8 mouse cellular contexts compared by ENCODE assay signal in the genomic region with DNA sequence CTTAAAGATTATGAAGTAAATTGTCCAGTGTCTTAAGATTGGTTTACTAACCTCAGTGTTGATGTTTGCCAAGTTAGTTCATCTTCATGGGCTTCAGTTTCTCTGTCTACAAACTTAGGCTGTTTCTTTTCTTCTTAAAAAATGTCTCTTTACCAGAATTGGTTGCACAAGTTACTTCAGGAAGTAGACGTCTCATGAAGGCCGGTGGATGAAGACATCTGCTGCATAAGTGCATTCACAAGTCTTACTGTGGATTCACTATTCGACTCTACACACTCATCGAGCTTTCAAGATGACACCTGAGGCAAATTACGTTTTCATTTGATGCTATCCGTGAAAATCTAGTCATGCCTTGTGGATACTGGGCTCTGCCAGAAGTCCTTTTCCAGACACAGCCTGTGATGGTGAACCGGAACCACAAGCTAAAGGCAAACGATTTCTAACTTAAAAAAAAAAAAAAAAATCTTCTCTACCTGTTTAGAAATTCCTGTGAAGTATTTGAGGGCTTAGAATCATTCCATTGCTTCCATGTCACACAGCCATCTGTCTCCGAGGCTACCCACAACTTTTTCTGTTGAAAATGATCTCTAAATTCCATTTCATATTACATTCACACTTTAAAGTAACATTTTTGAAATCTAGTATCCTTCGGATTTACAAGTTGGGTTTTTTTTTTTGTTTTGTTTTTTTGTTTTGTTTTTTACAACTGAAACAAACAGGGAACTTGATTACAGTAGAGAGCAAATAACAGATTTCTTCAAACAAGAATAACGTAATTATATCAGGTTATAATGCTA. TPM values are rescaled to one million over a fixed set of nuclear protein-coding genes. Genes with fewer than 3 reads are reported as not detected.
A peak's percentile ranks its signal among the peaks of the same experiment; 100 is the strongest.
DNase-seq lines count a peak whose midpoint lies in the region; ATAC-seq and TF ChIP-seq lines count a peak whose summit lies in the region.

No protein-coding gene starts in this region.

- H3K4me1 ChIP-seq in forebrain, embryonic 11.5 days (replicated peaks; ENCODE audit: control insufficient read depth, insufficient read depth, low read length) = no peaks in the 10 kb centered on the region
- H3K4me1 ChIP-seq in forebrain, embryonic 13.5 days = peaks cover 9% of the 10 kb centered on the region
- H3K4me1 ChIP-seq in lung, embryonic 14.5 days (ENCODE audit: insufficient read depth) = no peaks in the 10 kb centered on the region
- no peaks in the 10 kb centered on the region for H3K4me1 ChIP-seq in intestine, postnatal 0 days (replicated peaks; ENCODE audit: control insufficient read depth, insufficient read depth, low read length)
- H3K4me1 ChIP-seq in neural tube, embryonic 13.5 days (replicated peaks) = peaks cover 13% of the 10 kb centered on the region

- H3K9ac ChIP-seq in forebrain, embryonic 11.5 days (ENCODE audit: low read length) = no peak overlapping the region
- H3K9ac ChIP-seq in forebrain, embryonic 13.5 days = no peak overlapping the region
- no peak overlapping the region for H3K9ac ChIP-seq in lung, embryonic 14.5 days
- 0 out of 2 replicates have a peak overlapping the region, but pooled peaks have one; percentile 71 for H3K9ac ChIP-seq in intestine, postnatal 0 days (ENCODE audit: low read depth, low read length)
- H3K9ac ChIP-seq in neural tube, embryonic 13.5 days = no peak overlapping the region

- no peak for DNase-seq in forebrain, embryonic 11.5 days (ENCODE audit: low spot score)
- DNase-seq in lung, embryonic 14.5 days = no peak
- DNase-seq in lung, postnatal 25 days (ENCODE audit: low spot score) = no peak
- no peak for DNase-seq in right cerebral cortex, postnatal 14 days
- no peak for DNase-seq in layer of hippocampus, postnatal 36 days

- H3K4me3 ChIP-seq in forebrain, embryonic 11.5 days (ENCODE audit: low read depth, low read length) = peak overlapping the region; percentile 65; the same call in 1 of the 2 replicates
- no peak overlapping the region for H3K4me3 ChIP-seq in forebrain, embryonic 13.5 days
- peak overlapping the region; percentile 82 for H3K4me3 ChIP-seq in lung, embryonic 14.5 days (ENCODE audit: low read depth, low read length)
- H3K4me3 ChIP-seq in intestine, postnatal 0 days (ENCODE audit: low read depth, low read length) = peak overlapping the region; percentile 98; the same call in 1 of the 2 replicates
- peak overlapping the region; percentile 76; the same call in 1 of the 2 replicates for H3K4me3 ChIP-seq in neural tube, embryonic 13.5 days

- peaks cover 2% of the 10 kb centered on the region; the same call in 1 of the 2 replicates for H3K36me3 ChIP-seq in forebrain, embryonic 11.5 days (ENCODE audit: control insufficient read depth, insufficient read depth, low read length)
- peaks cover 21% of the 10 kb centered on the region for H3K36me3 ChIP-seq in forebrain, embryonic 13.5 days (ENCODE audit: poor library complexity, severe bottlenecking)
- peaks cover 24% of the 10 kb centered on the region for H3K36me3 ChIP-seq in lung, embryonic 14.5 days (ENCODE audit: insufficient read depth)
- peaks cover 15% of the 10 kb centered on the region for H3K36me3 ChIP-seq in intestine, postnatal 0 days (ENCODE audit: control insufficient read depth, insufficient read depth)
- H3K36me3 ChIP-seq in neural tube, embryonic 13.5 days = peaks cover 17% of the 10 kb centered on the region

- ATAC-seq in forebrain, embryonic 11.5 days (replicated peaks; ENCODE audit: low FRiP score) = no peak
- no peak for ATAC-seq in forebrain, embryonic 13.5 days
- ATAC-seq in lung, embryonic 14.5 days (ENCODE audit: insufficient read depth) = no peak
- ATAC-seq in intestine, postnatal 0 days = no peak
- no peak for ATAC-seq in neural tube, embryonic 13.5 days (ENCODE audit: low read depth)

- H3K4me2 ChIP-seq in forebrain, embryonic 11.5 days (ENCODE audit: low read depth, low read length, severe bottlenecking) = peak overlapping the region; percentile 43; the same call in 1 of the 2 replicates
- H3K4me2 ChIP-seq in forebrain, embryonic 13.5 days = no peak overlapping the region
- peak overlapping the region; percentile 53 for H3K4me2 ChIP-seq in lung, embryonic 14.5 days
- H3K4me2 ChIP-seq in intestine, postnatal 0 days (replicated peaks; ENCODE audit: low read depth) = peak overlapping the region; percentile 77
- H3K4me2 ChIP-seq in neural tube, embryonic 13.5 days = peak overlapping the region; percentile 64

- WGBS in forebrain, embryonic 11.5 days = 81% methylated on average over 11 of the region's 11 CpGs
- WGBS in forebrain, embryonic 13.5 days = 80% methylated on average over 11 of the region's 11 CpGs
- WGBS in lung, embryonic 14.5 days = 72% methylated on average over 11 of the region's 11 CpGs
- WGBS in intestine, postnatal 0 days = 64% methylated on average over 11 of the region's 11 CpGs
- WGBS in neural tube, embryonic 13.5 days = 82% methylated on average over 11 of the region's 11 CpGs

- no peak for TF ChIP-seq CTCF in lung, embryonic 14.5 days (IDR thresholded peaks at IDR 0.05; ENCODE audit: low read depth)
- TF ChIP-seq CTCF in intestine, postnatal 0 days (IDR thresholded peaks at IDR 0.05; ENCODE audit: low read depth) = no peak

- H3K9me3 ChIP-seq in forebrain, embryonic 11.5 days (ENCODE audit: control insufficient read depth, low read length) = no peaks in the 10 kb centered on the region
- H3K9me3 ChIP-seq in forebrain, embryonic 13.5 days (replicated peaks) = no peaks in the 10 kb centered on the region
- H3K9me3 ChIP-seq in lung, embryonic 14.5 days (ENCODE audit: low read depth, low read length) = no peaks in the 10 kb centered on the region
- no peaks in the 10 kb centered on the region for H3K9me3 ChIP-seq in intestine, postnatal 0 days (ENCODE audit: control insufficient read depth)
- H3K9me3 ChIP-seq in neural tube, embryonic 13.5 days = no peaks in the 10 kb centered on the region

- no peak overlapping the region for H3K27ac ChIP-seq in forebrain, embryonic 11.5 days (ENCODE audit: low read depth, low read length)
- no peak overlapping the region for H3K27ac ChIP-seq in forebrain, embryonic 13.5 days
- H3K27ac ChIP-seq in lung, embryonic 14.5 days (ENCODE audit: low read depth) = no peak overlapping the region
- no peak overlapping the region for H3K27ac ChIP-seq in intestine, postnatal 0 days (ENCODE audit: low read depth, low read length)
- H3K27ac ChIP-seq in neural tube, embryonic 13.5 days (replicated peaks) = no peak overlapping the region

- no peaks in the 10 kb centered on the region for H3K27me3 ChIP-seq in forebrain, embryonic 11.5 days (ENCODE audit: control insufficient read depth, insufficient read depth, low read length)
- no peaks in the 10 kb centered on the region for H3K27me3 ChIP-seq in forebrain, embryonic 13.5 days
- H3K27me3 ChIP-seq in lung, embryonic 14.5 days (ENCODE audit: insufficient read depth, low read length) = no peaks in the 10 kb centered on the region
- no peaks in the 10 kb centered on the region for H3K27me3 ChIP-seq in intestine, postnatal 0 days (replicated peaks; ENCODE audit: control insufficient read depth, insufficient read depth, low read length)
- H3K27me3 ChIP-seq in neural tube, embryonic 13.5 days = no peaks in the 10 kb centered on the region

RNA-seq across cellular contexts. Expression of a gene that starts 0.8 kb away (rescaled TPM):
- polyA plus RNA-seq in forebrain, embryonic 11.5 days (2014; fragmentation: Nextera tagmentation; extraction: Ambion mirVana) = 115 and 116 TPM in 2 replicates
- polyA plus RNA-seq in forebrain, embryonic 13.5 days (2015; fragmentation: Nextera tagmentation; extraction: Ambion mirVana) = 108 and 110 TPM in 2 replicates
- 127 and 128 TPM in 2 replicates for polyA plus RNA-seq in lung, embryonic 14.5 days (2014; fragmentation: Nextera tagmentation; extraction: Ambion mirVana)
- 86.0 and 86.1 TPM in 2 replicates for polyA plus RNA-seq in intestine, postnatal 0 days (2015; fragmentation: Nextera tagmentation; extraction: Ambion mirVana)
- polyA plus RNA-seq in neural tube, embryonic 13.5 days (2015; fragmentation: Nextera tagmentation; extraction: Ambion mirVana) = 141 and 155 TPM in 2 replicates
- 10 to 100 TPM; 80.2 to 87.5 TPM for total RNA-seq in layer of hippocampus, postnatal 36 days (2021)

RNA-seq across cellular contexts. Expression of a gene that starts 8.0 kb away (rescaled TPM):
- not detected in 2 replicates for polyA plus RNA-seq in forebrain, embryonic 11.5 days (2014; fragmentation: Nextera tagmentation; extraction: Ambion mirVana)
- not detected in 2 replicates for polyA plus RNA-seq in forebrain, embryonic 13.5 days (2015; fragmentation: Nextera tagmentation; extraction: Ambion mirVana)
- 0.11 TPM in 1 of 2 replicates, not detected in the other for polyA plus RNA-seq in lung, embryonic 14.5 days (2014; fragmentation: Nextera tagmentation; extraction: Ambion mirVana)
- 0.20 and 0.34 TPM in 2 replicates for polyA plus RNA-seq in intestine, postnatal 0 days (2015; fragmentation: Nextera tagmentation; extraction: Ambion mirVana)
- not detected in 2 replicates for polyA plus RNA-seq in neural tube, embryonic 13.5 days (2015; fragmentation: Nextera tagmentation; extraction: Ambion mirVana)
- not detected for total RNA-seq in layer of hippocampus, postnatal 36 days (2021)

RNA-seq across cellular contexts. Expression of a gene that starts 36.1 kb away (rescaled TPM):
- not detected in 2 replicates for polyA plus RNA-seq in forebrain, embryonic 11.5 days (2014; fragmentation: Nextera tagmentation; extraction: Ambion mirVana)
- not detected in 2 replicates for polyA plus RNA-seq in forebrain, embryonic 13.5 days (2015; fragmentation: Nextera tagmentation; extraction: Ambion mirVana)
- not detected in 2 replicates for polyA plus RNA-seq in lung, embryonic 14.5 days (2014; fragmentation: Nextera tagmentation; extraction: Ambion mirVana)
- not detected in 2 replicates for polyA plus RNA-seq in intestine, postnatal 0 days (2015; fragmentation: Nextera tagmentation; extraction: Ambion mirVana)
- not detected in 2 replicates for polyA plus RNA-seq in neural tube, embryonic 13.5 days (2015; fragmentation: Nextera tagmentation; extraction: Ambion mirVana)
- not detected for total RNA-seq in layer of hippocampus, postnatal 36 days (2021)

RNA-seq across cellular contexts. Expression of a gene that starts 56.8 kb away (rescaled TPM):
- 20.6 and 22.0 TPM in 2 replicates for polyA plus RNA-seq in forebrain, embryonic 11.5 days (2014; fragmentation: Nextera tagmentation; extraction: Ambion mirVana)
- polyA plus RNA-seq in forebrain, embryonic 13.5 days (2015; fragmentation: Nextera tagmentation; extraction: Ambion mirVana) = 8.4 and 10.3 TPM in 2 replicates
- polyA plus RNA-seq in lung, embryonic 14.5 days (2014; fragmentation: Nextera tagmentation; extraction: Ambion mirVana) = 22.7 and 23.7 TPM in 2 replicates
- 54.5 and 56.7 TPM in 2 replicates for polyA plus RNA-seq in intestine, postnatal 0 days (2015; fragmentation: Nextera tagmentation; extraction: Ambion mirVana)
- polyA plus RNA-seq in neural tube, embryonic 13.5 days (2015; fragmentation: Nextera tagmentation; extraction: Ambion mirVana) = 15.4 and 15.5 TPM in 2 replicates
- total RNA-seq in layer of hippocampus, postnatal 36 days (2021) = 10 to 100 TPM; 52.3 to 53.8 TPM
